Comparison of ENCODE assay signal across 8 mouse cellular contexts in genomic region chr2:75590175-75590574, GRCm38 (mm10).
DNase-seq lines count a peak whose midpoint lies in the region; ATAC-seq lines count a peak whose summit lies in the region.

No protein-coding gene starts in this region.

- no peaks in the 10 kb centered on the region for H3K36me3 ChIP-seq in hindbrain, embryonic 12.5 days

- H3K4me1 ChIP-seq in hindbrain, embryonic 12.5 days = peaks cover 6% of the 10 kb centered on the region; the same call in 1 of the 2 replicates

- H3K4me3 ChIP-seq in hindbrain, embryonic 12.5 days = no peak overlapping the region

- peaks cover 7% of the 10 kb centered on the region; the same call in 1 of the 2 replicates for H3K27me3 ChIP-seq in hindbrain, embryonic 12.5 days

- DNase-seq in NIH3T3 (ENCODE audit: low read depth) = peak; percentile 90
- peak; percentile 95 to 97 for DNase-seq in cerebellum, postnatal 10 days
- peak; percentile 68 to 74 for DNase-seq in frontal cortex, postnatal 14 days (ENCODE audit: low spot score in 2 of 2)
- DNase-seq in layer of hippocampus, postnatal 14 days (ENCODE audit: low spot score in 2 of 2) = peak; percentile 73 to 80
- peak; percentile 91 for DNase-seq in lung, postnatal 10 days
- peak; percentile 81 for DNase-seq in ovary, postnatal 14 days (ENCODE audit: low spot score)
- peak; percentile 84 to 97 for DNase-seq in thymus, postnatal 10 days (ENCODE audit: low spot score in 2 of 2)

- 6% methylated on average over 10 of the region's 10 CpGs for whole genome bisulfite sequencing in hindbrain, embryonic 12.5 days

- peak overlapping the region; percentile 47 for H3K4me2 ChIP-seq in hindbrain, embryonic 12.5 days (replicated peaks)

- peak; percentile 65; the same call in 1 of the 2 replicates for ATAC-seq in hindbrain, embryonic 12.5 days (ENCODE audit: low FRiP score)

- peak overlapping the region; percentile 18; the same call in 1 of the 2 replicates for H3K27ac ChIP-seq in hindbrain, embryonic 12.5 days

- no peaks in the 10 kb centered on the region for H3K9me3 ChIP-seq in hindbrain, embryonic 12.5 days (replicated peaks)

- H3K9ac ChIP-seq in hindbrain, embryonic 12.5 days = no peak overlapping the region
